Mouse (Mus musculus) yolk sac, embryonic 10.5 days (tissue): ENCODE data around the gene Rufy3.

Source experiments
- DNase-seq: peaks from one replicate; pipeline ENCODE4 v3.0.0-alpha.2; 2017; ENCODE audit warnings: low spot score

Rufy3 gene

GRCm38 (mm10) chr5:88575506-88576338 lies 10.9 kb downstream of the Rufy3 start:
- no peak for DNase-seq

GRCm38 (mm10) chr5:88580681-88581080 lies 15.8 kb downstream of the Rufy3 start:
- DNase-seq = no peak

GRCm38 (mm10) chr5:88581343-88581742 lies 16.5 kb downstream of the Rufy3 start:
- DNase-seq = no peak

- no peak for DNase-seq
Measured at GRCm38 (mm10) chr5:88583271-88584031, 18.6 kb downstream of the Rufy3 start.

GRCm38 (mm10) chr5:88584061-88584460 lies 19.2 kb downstream of the Rufy3 start:
- DNase-seq = no peak

- no peak for DNase-seq
Measured at GRCm38 (mm10) chr5:88586407-88587174, 21.8 kb downstream of the Rufy3 start.

GRCm38 (mm10) chr5:88587211-88587934 lies 22.5 kb downstream of the Rufy3 start:
- DNase-seq = peak; percentile 87

GRCm38 (mm10) chr5:88588481-88588880 lies 23.6 kb downstream of the Rufy3 start:
- DNase-seq = no peak

GRCm38 (mm10) chr5:88593421-88594172 lies 28.8 kb downstream of the Rufy3 start:
- DNase-seq = peak; percentile 84

GRCm38 (mm10) chr5:88594173-88594569 lies 29.3 kb downstream of the Rufy3 start:
- DNase-seq = no peak

- peak; percentile 44 for DNase-seq
Measured at GRCm38 (mm10) chr5:88595537-88596455, 31.0 kb downstream of the Rufy3 start.

GRCm38 (mm10) chr5:88598961-88599360 lies 34.1 kb downstream of the Rufy3 start:
- no peak for DNase-seq

GRCm38 (mm10) chr5:88602030-88602429 lies 37.2 kb downstream of the Rufy3 start:
- DNase-seq = no peak

GRCm38 (mm10) chr5:88602713-88603112 lies 37.9 kb downstream of the Rufy3 start:
- DNase-seq = no peak

- DNase-seq = no peak
Measured at GRCm38 (mm10) chr5:88604046-88604445, 39.2 kb downstream of the Rufy3 start.

GRCm38 (mm10) chr5:88604641-88605358 lies 40.0 kb downstream of the Rufy3 start:
- DNase-seq = no peak

- DNase-seq = no peak
Measured at GRCm38 (mm10) chr5:88614129-88614528, 49.3 kb downstream of the Rufy3 start.

GRCm38 (mm10) chr5:88616988-88617387 lies 52.1 kb downstream of the Rufy3 start:
- DNase-seq = no peak

- DNase-seq = no peak
Measured at GRCm38 (mm10) chr5:88627545-88627944, 62.7 kb downstream of the Rufy3 start.
